ENCODE assay signal across 21 mouse cellular contexts in genomic region chr5:77427986-77428385, GRCm38 (mm10). TPM values are rescaled to one million over a fixed set of nuclear protein-coding genes. Genes with fewer than 3 reads are reported as not detected.
DNase-seq lines count a peak whose midpoint lies in the region; ATAC-seq and TF ChIP-seq lines count a peak whose summit lies in the region.
"Had no signal": no experiment of that assay in that cellular context is flagged by ENCODE, and none has a peak within 500 bp of the region (broad histone marks: within the 10 kb centered on the region; RNA-seq: fewer than 3 reads in every experiment).

No protein-coding gene starts in this region.

- no peak overlapping the region for H3K4me3 ChIP-seq in limb, embryonic 14.5 days (replicated peaks; ENCODE audit: low read length)
- no peak overlapping the region for H3K4me3 ChIP-seq in limb, embryonic 10.5 days
- H3K4me3 ChIP-seq in lung, postnatal 0 days (ENCODE audit: low read depth, low read length) = no peak overlapping the region
- no peak overlapping the region for H3K4me3 ChIP-seq in kidney, embryonic 15.5 days (replicated peaks)
- H3K4me3 ChIP-seq: embryonic facial prominence, embryonic 13.5 days; erythroblast, embryonic 14.5 days; forebrain, embryonic 10.5 days; heart, embryonic 13.5 days; hindbrain, embryonic 10.5 days had no signal

- peak; percentile 86 for DNase-seq in heart, adult 11 months
- DNase-seq in heart, postnatal 4 days = no peak
- peak; percentile 58 for DNase-seq in limb, embryonic 14.5 days (ENCODE audit: low spot score)
- no peak for DNase-seq in limb, embryonic 10.5 days (ENCODE audit: low spot score)
- peak; percentile 48 for DNase-seq in lung, postnatal 0 days (ENCODE audit: low spot score)
- DNase-seq in lung, postnatal 25 days (ENCODE audit: low spot score) = no peak
- DNase-seq: adrenal gland, postnatal 14 days; cerebellum, adult 11-12 months; cerebellum, adult 9-10 months; cerebellum, postnatal 25 days had no signal

- TF ChIP-seq CTCF in lung, postnatal 0 days (IDR thresholded peaks at IDR 0.05) = no peak

- H3K4me2 ChIP-seq in limb, embryonic 14.5 days (replicated peaks; ENCODE audit: low read depth, low read length, severe bottlenecking) = no peak overlapping the region
- H3K4me2 ChIP-seq in lung, postnatal 0 days (replicated peaks; ENCODE audit: low read depth, low read length) = no peak overlapping the region
- no peak overlapping the region for H3K4me2 ChIP-seq in kidney, embryonic 15.5 days
- H3K4me2 ChIP-seq: embryonic facial prominence, embryonic 13.5 days; heart, embryonic 13.5 days; hindbrain, embryonic 14.5 days had no signal

- ATAC-seq in limb, embryonic 14.5 days (ENCODE audit: low FRiP score, low read depth) = no peak
- peak; percentile 54; the same call in 1 of the 2 replicates for ATAC-seq in lung, postnatal 0 days
- ATAC-seq in kidney, embryonic 15.5 days (replicated peaks; ENCODE audit: low FRiP score) = no peak
- ATAC-seq: activated CD4-positive, CD25-positive, alpha-beta regulatory T cell, adult 4 months; forebrain, embryonic 14.5 days; Patski had no signal

- TF ChIP-seq POLR2A in limb, embryonic 14.5 days (IDR thresholded peaks at IDR 0.05; ENCODE audit: borderline replicate concordance, extremely low read depth, insufficient read depth, insufficient read length) = no peak

- H3K27me3 ChIP-seq in limb, embryonic 14.5 days (ENCODE audit: control insufficient read depth, insufficient read depth, low read length) = no peaks in the 10 kb centered on the region
- no peaks in the 10 kb centered on the region for H3K27me3 ChIP-seq in limb, embryonic 10.5 days (ENCODE audit: low read depth, poor library complexity, severe bottlenecking)
- H3K27me3 ChIP-seq in lung, postnatal 0 days (replicated peaks; ENCODE audit: insufficient read depth, low read length) = no peaks in the 10 kb centered on the region
- no peaks in the 10 kb centered on the region for H3K27me3 ChIP-seq in kidney, embryonic 15.5 days
- H3K27me3 ChIP-seq: CH12.LX; embryonic facial prominence, embryonic 13.5 days; heart, embryonic 13.5 days; Patski had no signal

- H3K4me1 ChIP-seq in limb, embryonic 14.5 days (ENCODE audit: control insufficient read depth, insufficient read depth, low read length) = peaks cover 2% of the 10 kb centered on the region; the same call in 1 of the 2 replicates
- no peaks in the 10 kb centered on the region; the same call in 1 of the 2 replicates for H3K4me1 ChIP-seq in limb, embryonic 10.5 days
- H3K4me1 ChIP-seq in lung, postnatal 0 days (ENCODE audit: insufficient read depth, low read depth, low read length) = no peaks in the 10 kb centered on the region
- H3K4me1 ChIP-seq in kidney, embryonic 15.5 days = no peaks in the 10 kb centered on the region; the same call in 1 of the 2 replicates
- H3K4me1 ChIP-seq: forebrain, embryonic 10.5 days; heart, embryonic 13.5 days; hindbrain, embryonic 10.5 days had no signal

- no peaks in the 10 kb centered on the region for H3K9me3 ChIP-seq in limb, embryonic 14.5 days (ENCODE audit: control insufficient read depth, low read length)
- H3K9me3 ChIP-seq in limb, embryonic 10.5 days (replicated peaks) = no peaks in the 10 kb centered on the region
- no peaks in the 10 kb centered on the region for H3K9me3 ChIP-seq in lung, postnatal 0 days (ENCODE audit: low read length)
- H3K9me3 ChIP-seq in kidney, embryonic 15.5 days (replicated peaks) = no peaks in the 10 kb centered on the region
- H3K9me3 ChIP-seq: embryonic facial prominence, embryonic 13.5 days; heart, embryonic 13.5 days had no signal

- WGBS in limb, embryonic 14.5 days = 66% methylated on average over 5 of the region's 5 CpGs
- 97% methylated on average over 5 of the region's 5 CpGs for WGBS in limb, embryonic 10.5 days
- 71% methylated on average over 5 of the region's 5 CpGs for WGBS in lung, postnatal 0 days
- WGBS in kidney, embryonic 15.5 days = 89% methylated on average over 5 of the region's 5 CpGs

- no peaks in the 10 kb centered on the region for H3K36me3 ChIP-seq in limb, embryonic 14.5 days (ENCODE audit: control insufficient read depth, insufficient read depth, low read length)
- no peaks in the 10 kb centered on the region for H3K36me3 ChIP-seq in limb, embryonic 10.5 days
- H3K36me3 ChIP-seq in lung, postnatal 0 days (ENCODE audit: insufficient read depth, low read length) = no peaks in the 10 kb centered on the region
- H3K36me3 ChIP-seq in kidney, embryonic 15.5 days = no peaks in the 10 kb centered on the region
- H3K36me3 ChIP-seq: embryonic facial prominence, embryonic 13.5 days; forebrain, embryonic 10.5 days; heart, embryonic 13.5 days; hindbrain, embryonic 10.5 days had no signal

- TF ChIP-seq EP300 in lung, postnatal 0 days (IDR thresholded peaks at IDR 0.05) = no peak

- no peak overlapping the region for H3K27ac ChIP-seq in limb, embryonic 14.5 days (replicated peaks; ENCODE audit: low read depth, low read length)
- H3K27ac ChIP-seq in limb, embryonic 10.5 days = no peak overlapping the region
- H3K27ac ChIP-seq in lung, postnatal 0 days (ENCODE audit: low read length) = no peak overlapping the region
- H3K27ac ChIP-seq in kidney, embryonic 15.5 days = no peak overlapping the region
- H3K27ac ChIP-seq: embryonic facial prominence, embryonic 13.5 days; forebrain, embryonic 10.5 days; heart, embryonic 13.5 days; hindbrain, embryonic 10.5 days; hindbrain, embryonic 14.5 days had no signal

- no peak overlapping the region for H3K9ac ChIP-seq in limb, embryonic 14.5 days (ENCODE audit: low read depth, low read length, severe bottlenecking)
- H3K9ac ChIP-seq in lung, postnatal 0 days (replicated peaks; ENCODE audit: low read depth) = no peak overlapping the region
- H3K9ac ChIP-seq in kidney, embryonic 15.5 days = no peak overlapping the region
- H3K9ac ChIP-seq: embryonic facial prominence, embryonic 13.5 days; heart, embryonic 13.5 days; hindbrain, embryonic 14.5 days had no signal

RNA-seq across cellular contexts. Expression of gene Igfbp7, which starts 20.1 kb away (rescaled TPM):
- 100 to 1,000 TPM; 210 to 250 TPM for total RNA-seq in heart, postnatal 4 days (2021)
- 81.5 and 102 TPM in 2 replicates for polyA plus RNA-seq in limb, embryonic 14.5 days (2012; rRNA removed)
- polyA plus RNA-seq in limb, embryonic 14.5 days (2014; fragmentation: Nextera tagmentation; extraction: Ambion mirVana) = 86.7 and 100 TPM in 2 replicates
- polyA plus RNA-seq in limb, embryonic 10.5 days (2016; fragmentation: Nextera tagmentation; extraction: Ambion mirVana) = 1.1 and 1.3 TPM in 2 replicates
- polyA plus RNA-seq in lung, postnatal 0 days (2015; fragmentation: Nextera tagmentation; extraction: Ambion mirVana) = 756 and 780 TPM in 2 replicates
- polyA plus RNA-seq in kidney, embryonic 15.5 days (2015; fragmentation: Nextera tagmentation; extraction: Ambion mirVana) = 343 and 354 TPM in 2 replicates

Comparison
In these comparisons a context has a peak if more than half of its experiments do, and no peak if none do; other contexts are left out.
1. DNase-seq: peak in heart, adult 11 months (single experiment), limb, embryonic 14.5 days (single experiment) and lung, postnatal 0 days (single experiment); none in heart, postnatal 4 days (single experiment), limb, embryonic 10.5 days (single experiment) and lung, postnatal 25 days (single experiment).
2. RNA of gene Igfbp7, which starts 20.1 kb away (polyA plus RNA-seq): 756 to 780 TPM in lung, postnatal 0 days, 343 to 354 TPM in kidney, embryonic 15.5 days and 81.5 to 102 TPM in limb, embryonic 14.5 days; 1.1 to 1.3 TPM in limb, embryonic 10.5 days; every median in the first group is over 10 times any median in the second.